Mouse (Mus musculus): ENCODE measurements at regions not wholly inside any gene's neighbourhood (a gene's known extent, or its start where the extent isn't known, plus 50 kb on each side); places are given as distances from the start of the nearest gene placed in this dataset.

DNA sequence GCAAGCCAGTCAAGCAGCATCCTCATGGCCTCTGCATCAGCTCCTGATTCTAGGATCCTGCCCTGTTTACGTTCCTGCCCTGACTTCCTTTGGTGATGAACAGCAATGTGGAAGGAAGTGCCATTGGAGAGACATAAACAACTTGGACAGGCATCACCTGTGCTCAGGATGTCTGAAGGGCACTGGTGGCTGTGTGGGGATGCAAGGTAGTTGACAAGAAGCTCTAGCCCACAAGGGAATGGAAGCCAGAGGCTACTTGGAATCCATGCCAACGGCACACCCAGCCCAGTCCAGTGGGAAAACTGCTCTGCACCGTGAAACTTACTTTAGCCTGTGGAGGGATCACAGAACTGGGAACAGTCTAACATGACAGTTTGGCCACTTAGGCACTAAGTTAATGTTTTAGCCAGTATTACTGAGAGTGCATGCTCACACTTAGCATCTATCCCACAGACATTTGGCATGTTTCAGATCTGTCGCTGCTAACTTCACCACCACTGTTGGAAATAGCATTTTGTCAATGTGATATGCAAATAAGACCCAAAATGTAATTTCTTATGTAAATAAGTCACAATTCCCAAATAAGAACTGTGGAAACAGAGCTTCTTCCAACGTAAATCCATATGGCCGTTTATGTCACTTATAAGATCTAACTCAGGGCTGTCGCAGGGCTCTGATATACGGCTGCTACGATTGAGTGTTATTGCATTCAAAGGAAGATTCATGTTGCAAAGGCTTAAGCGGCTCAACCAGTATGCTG, 223.5 kb upstream of the Tcerg1l start:
- TF ChIP-seq CTCF (IDR thresholded peaks at IDR 0.05; ENCODE audit: low read depth) (no peak), EP300 (IDR thresholded peaks at IDR 0.05; ENCODE audit: low read depth) (no peak)
